Mouse (Mus musculus): ENCODE data around the gene Cd19. TPM values are rescaled to one million over a fixed set of nuclear protein-coding genes. Genes with fewer than 3 reads are reported as not detected.

Cd19 gene
- not detected for total RNA-seq (2018; cell fraction: chromatin; rRNA removed)
- total RNA-seq (2018; cell fraction: cytosol; rRNA removed): under 1 TPM in 4 of 26 experiments, not detected in 22; 0.03 to 0.30 (median 0.15) TPM
- total RNA-seq (2018; cell fraction: nucleus; rRNA removed): under 1 TPM in 8 of 26 experiments, not detected in 18; 0.12 to 0.82 (median 0.23) TPM
- polyA plus RNA-seq (2018): 0.09 TPM in 1 of 3 replicates, not detected in the others

DNA sequence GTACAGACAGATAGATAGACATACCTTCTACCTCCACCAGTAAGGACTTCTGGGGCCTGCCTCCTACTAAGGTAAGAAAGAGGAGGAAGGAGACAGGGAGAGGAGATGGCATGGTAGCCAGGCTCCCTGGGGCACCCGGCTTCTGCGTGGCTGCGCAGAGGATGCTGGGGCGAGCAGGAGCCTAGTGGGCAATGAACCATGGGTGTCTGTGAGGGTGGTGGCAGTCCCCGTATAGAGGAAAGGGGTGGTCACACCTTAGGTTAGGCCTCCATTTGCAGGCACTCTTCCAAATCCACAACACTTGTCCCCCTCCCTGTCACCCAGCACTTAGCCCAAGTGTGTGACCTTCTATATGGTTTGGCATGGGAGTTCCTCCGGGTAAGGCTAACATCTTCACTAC lies at the start of gene Cd19:
Gene Cd19, minus strand, starts transcription at position 165 of the 400 bp plus-strand sequence.
- H3K4me3 ChIP-seq (ENCODE audit: inconsistent target): no peak within 1 kb of the TSS
- H3K36me3 ChIP-seq (ENCODE audit: inconsistent target): no peaks in the 10 kb centered on the region
- 89% methylated on average over 6 of the region's 6 CpGs for WGBS (ENCODE audit: missing documents)

DNA sequence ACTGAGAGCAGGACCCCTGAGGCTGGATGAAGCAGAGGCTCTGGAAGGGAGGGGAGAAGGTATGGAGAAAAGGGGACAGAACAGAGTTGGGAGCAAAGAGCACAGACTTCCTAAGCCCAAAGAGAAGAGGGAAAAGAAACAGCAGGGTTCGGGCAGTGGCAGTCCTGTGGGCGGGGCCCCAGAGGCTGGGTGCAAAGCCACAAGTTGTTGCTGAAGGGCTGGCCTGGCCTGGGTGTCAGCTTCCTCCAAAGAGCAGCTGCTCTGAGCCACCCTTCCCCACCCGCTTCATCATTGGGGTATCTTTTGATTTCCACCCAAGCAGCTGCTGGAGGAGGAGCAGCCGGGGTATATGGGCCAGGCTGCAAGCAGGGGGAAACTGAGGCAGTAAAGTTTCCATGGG lies 49.4 kb upstream of the Cd19 start:
- no peak overlapping the region for H3K4me3 ChIP-seq (ENCODE audit: inconsistent target)
- 5% methylated on average over 4 of the region's 4 CpGs for WGBS (ENCODE audit: missing documents)
- no peak overlapping the region for H3K27ac ChIP-seq
- peaks cover 25% of the 10 kb centered on the region for H3K36me3 ChIP-seq (ENCODE audit: inconsistent target)
- no peaks in the 10 kb centered on the region for H3K79me2 ChIP-seq (ENCODE audit: inconsistent target)

More for the DNA sequence above, at the start of gene Cd19:
- no peak within 1 kb of the TSS for H3K27ac ChIP-seq
- no peaks in the 10 kb centered on the region for H3K79me2 ChIP-seq (ENCODE audit: inconsistent target)

- H3K27ac ChIP-seq: no peak overlapping the region
- 70% methylated on average over 4 of the region's 4 CpGs for WGBS (ENCODE audit: missing documents)
- no peaks in the 10 kb centered on the region for H3K79me2 ChIP-seq (ENCODE audit: inconsistent target)
- no peak overlapping the region for H3K4me3 ChIP-seq (ENCODE audit: inconsistent target)
- peaks cover 19% of the 10 kb centered on the region for H3K36me3 ChIP-seq (ENCODE audit: inconsistent target)
Measured at GRCm38 (mm10) chr7:126463547-126463946, 48.9 kb upstream of the Cd19 start.

DNA sequence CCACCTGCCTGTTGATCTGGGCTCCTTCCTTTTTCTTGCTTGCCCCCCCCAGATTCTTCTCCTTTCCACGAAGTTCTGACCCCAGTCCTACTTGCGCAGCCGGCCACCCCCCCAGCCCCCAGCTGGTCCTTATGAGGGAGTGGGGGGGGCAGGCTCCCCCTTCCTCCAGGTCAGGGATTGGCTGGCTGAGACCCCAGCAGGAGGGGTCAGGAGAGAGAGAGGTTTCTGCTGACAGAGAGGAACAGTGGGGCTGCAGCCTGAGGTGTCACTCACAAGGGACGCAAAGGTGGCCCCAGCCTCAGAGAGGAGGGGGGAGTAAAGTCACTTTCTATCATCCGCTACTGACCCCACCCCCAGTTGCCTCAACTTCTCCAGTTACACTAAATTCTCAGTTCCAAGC lies 48.3 kb upstream of the Cd19 start, which contains the start of gene Atp2a1:
Gene Atp2a1, minus strand, starts transcription at position 105 of the 400 bp plus-strand sequence.
- Histone ChIP-seq H3K79me2 (ENCODE audit: inconsistent target) (no peaks in the 10 kb centered on the region), H3K27ac (no peak within 1 kb of the TSS), H3K4me3 (ENCODE audit: inconsistent target) (no peak within 1 kb of the TSS), H3K36me3 (ENCODE audit: inconsistent target) (peaks cover 14% of the 10 kb centered on the region; the same call in 1 of the 2 replicates)
- 70% methylated on average over 5 of the region's 5 CpGs for WGBS (ENCODE audit: missing documents)

DNA sequence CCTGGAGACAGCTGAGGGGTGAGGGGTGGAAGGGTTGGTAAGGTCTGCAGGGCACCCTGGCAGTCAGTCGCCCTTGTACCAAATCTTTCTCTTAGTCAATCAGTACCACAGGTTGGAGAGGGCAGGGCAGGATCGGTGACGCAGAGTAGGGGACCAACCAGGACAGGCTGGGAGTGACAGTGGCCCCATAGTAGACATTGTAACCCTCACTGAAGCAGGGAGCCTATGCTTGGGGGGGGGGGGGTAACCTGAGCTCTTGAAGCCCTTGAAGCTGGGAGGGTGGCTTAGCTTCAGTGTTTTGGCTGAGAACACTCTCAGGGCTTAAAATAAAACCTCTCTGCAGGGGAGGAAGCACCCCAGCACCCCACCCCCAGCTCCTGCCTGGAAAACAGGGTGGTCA lies 46.9 kb upstream of the Cd19 start:
- H3K36me3 ChIP-seq (ENCODE audit: inconsistent target): peaks cover under 1% of the 10 kb centered on the region; the same call in 1 of the 2 replicates
- WGBS (ENCODE audit: missing documents): 90% methylated on average over 3 of the region's 3 CpGs

GRCm38 (mm10) chr7:126460623-126461399 lies 46.1 kb upstream of the Cd19 start:
- Histone ChIP-seq H3K27ac (no peak overlapping the region), H3K4me3 (ENCODE audit: inconsistent target) (no peak overlapping the region), H3K79me2 (ENCODE audit: inconsistent target) (no peaks in the 10 kb centered on the region), H3K36me3 (ENCODE audit: inconsistent target) (no peaks in the 10 kb centered on the region)
- 66% methylated on average over 10 of the region's 10 CpGs for WGBS (ENCODE audit: missing documents)

More for the DNA sequence above, 46.9 kb upstream of the Cd19 start:
- Histone ChIP-seq H3K4me3 (ENCODE audit: inconsistent target) (no peak overlapping the region), H3K27ac (no peak overlapping the region), H3K79me2 (ENCODE audit: inconsistent target) (no peaks in the 10 kb centered on the region)

DNA sequence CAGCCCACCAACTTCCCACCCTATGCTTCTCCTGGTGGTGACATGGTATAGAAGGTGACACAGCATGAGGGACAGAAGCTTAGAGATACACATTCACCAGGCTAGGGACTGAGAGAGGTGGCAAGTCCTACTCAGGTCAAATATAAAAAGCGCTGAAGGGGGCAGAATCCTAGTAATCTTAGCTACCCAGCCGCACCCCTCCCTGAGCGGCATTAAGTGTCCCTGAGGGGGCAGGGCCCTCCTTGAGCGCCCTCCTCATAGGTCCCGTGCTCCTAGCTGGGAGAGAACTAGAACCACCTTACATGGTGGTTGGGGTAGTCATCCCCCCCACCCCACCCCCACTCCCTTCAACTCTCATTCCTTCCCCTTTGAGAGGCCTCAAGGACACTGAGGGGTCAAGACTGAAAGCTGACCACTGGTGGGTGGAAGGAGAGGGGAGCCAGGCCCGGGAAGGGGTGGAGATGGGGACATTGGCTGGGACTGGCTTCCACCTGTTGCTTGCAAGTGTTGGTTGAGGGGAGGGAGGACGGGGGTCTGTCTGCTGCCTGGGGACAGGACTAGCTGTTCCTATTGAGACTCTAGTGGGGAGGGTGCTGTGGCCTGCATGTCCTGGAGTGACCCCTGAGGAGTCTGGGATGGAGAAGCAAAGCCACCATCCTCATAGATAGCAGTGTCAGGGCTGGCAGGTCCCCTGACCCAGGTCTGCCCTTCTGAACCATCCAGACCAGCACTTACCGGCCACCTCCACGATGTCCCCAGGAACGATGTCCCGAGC lies 44.3 kb upstream of the Cd19 start:
- H3K27ac ChIP-seq: no peak overlapping the region
- H3K4me3 ChIP-seq (ENCODE audit: inconsistent target): no peak overlapping the region
- H3K79me2 ChIP-seq (ENCODE audit: inconsistent target): no peaks in the 10 kb centered on the region
- 94% methylated on average over 11 of the region's 11 CpGs for WGBS (ENCODE audit: missing documents)
- no peaks in the 10 kb centered on the region for H3K36me3 ChIP-seq (ENCODE audit: inconsistent target)

- WGBS (ENCODE audit: missing documents): 92% methylated on average over 5 of the region's 5 CpGs
- no peaks in the 10 kb centered on the region for H3K36me3 ChIP-seq (ENCODE audit: inconsistent target)
- no peak overlapping the region for H3K4me3 ChIP-seq (ENCODE audit: inconsistent target)
Measured at GRCm38 (mm10) chr7:126458225-126458624, 43.5 kb upstream of the Cd19 start.

DNA sequence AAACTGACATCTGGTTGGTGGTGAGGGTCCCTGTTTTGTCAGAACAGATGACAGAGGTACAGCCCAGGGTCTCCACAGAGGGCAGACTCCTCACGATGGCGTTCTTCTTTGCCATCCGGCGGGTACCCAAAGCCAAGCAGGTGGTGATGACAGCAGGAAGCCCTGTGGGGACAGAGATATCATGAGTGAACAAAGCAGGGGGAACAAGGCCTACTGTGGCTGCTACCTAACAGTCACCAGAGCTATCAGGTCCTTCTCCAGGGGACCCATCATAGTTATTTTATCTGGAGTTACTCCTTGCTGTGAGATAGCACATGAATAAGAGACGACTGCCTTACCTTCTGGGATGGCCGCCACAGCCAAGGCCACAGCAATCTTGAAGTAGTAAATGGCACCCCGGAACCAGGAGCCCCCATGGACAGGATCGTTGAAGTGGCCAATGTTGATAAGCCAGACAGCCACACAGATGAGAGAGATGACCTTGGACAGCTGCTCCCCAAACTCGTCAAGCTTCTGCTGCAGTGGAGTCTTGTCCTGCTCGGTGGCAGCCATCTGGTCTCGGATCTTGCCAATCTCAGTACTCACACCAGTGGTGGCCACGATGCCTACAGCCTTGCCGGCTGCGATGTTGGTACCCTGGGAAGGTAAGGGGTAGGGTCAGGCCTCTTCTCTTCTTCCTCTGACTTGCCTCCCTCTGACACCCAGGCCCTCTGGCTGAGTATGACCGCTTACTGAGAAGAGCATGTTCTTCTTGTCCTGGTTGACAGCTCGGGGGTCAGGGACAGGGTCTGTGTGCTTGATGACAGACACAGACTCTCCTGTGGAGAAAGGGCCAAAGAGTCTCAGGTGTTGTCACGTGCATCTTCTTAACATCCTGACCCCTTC lies 41.9 kb upstream of the Cd19 start:
- WGBS (ENCODE audit: missing documents): 84% methylated on average over 17 of the region's 17 CpGs
- Histone ChIP-seq H3K4me3 (ENCODE audit: inconsistent target) (no peak overlapping the region), H3K27ac (no peak overlapping the region), H3K79me2 (ENCODE audit: inconsistent target) (no peaks in the 10 kb centered on the region), H3K36me3 (ENCODE audit: inconsistent target) (no peaks in the 10 kb centered on the region)

More at GRCm38 (mm10) chr7:126458225-126458624, 43.5 kb upstream of the Cd19 start:
- H3K27ac ChIP-seq: no peak overlapping the region
- H3K79me2 ChIP-seq (ENCODE audit: inconsistent target): no peaks in the 10 kb centered on the region

GRCm38 (mm10) chr7:126455242-126455641 lies 40.6 kb upstream of the Cd19 start:
- no peaks in the 10 kb centered on the region for H3K79me2 ChIP-seq (ENCODE audit: inconsistent target)
- no peaks in the 10 kb centered on the region for H3K36me3 ChIP-seq (ENCODE audit: inconsistent target)
- no peak overlapping the region for H3K27ac ChIP-seq
- 92% methylated on average over 2 of the region's 2 CpGs for WGBS (ENCODE audit: missing documents)
- H3K4me3 ChIP-seq (ENCODE audit: inconsistent target): no peak overlapping the region

GRCm38 (mm10) chr7:126453861-126454260 lies 39.2 kb upstream of the Cd19 start:
- Histone ChIP-seq H3K36me3 (ENCODE audit: inconsistent target) (no peaks in the 10 kb centered on the region), H3K79me2 (ENCODE audit: inconsistent target) (no peaks in the 10 kb centered on the region), H3K27ac (no peak overlapping the region), H3K4me3 (ENCODE audit: inconsistent target) (no peak overlapping the region)
- WGBS (ENCODE audit: missing documents): 39% methylated on average over 7 of the region's 7 CpGs

GRCm38 (mm10) chr7:126452244-126452643 lies 37.6 kb upstream of the Cd19 start:
- H3K79me2 ChIP-seq (ENCODE audit: inconsistent target): no peaks in the 10 kb centered on the region
- no peaks in the 10 kb centered on the region for H3K36me3 ChIP-seq (ENCODE audit: inconsistent target)
- H3K4me3 ChIP-seq (ENCODE audit: inconsistent target): no peak overlapping the region
- 79% methylated on average over 3 of the region's 3 CpGs for WGBS (ENCODE audit: missing documents)
- no peak overlapping the region for H3K27ac ChIP-seq

DNA sequence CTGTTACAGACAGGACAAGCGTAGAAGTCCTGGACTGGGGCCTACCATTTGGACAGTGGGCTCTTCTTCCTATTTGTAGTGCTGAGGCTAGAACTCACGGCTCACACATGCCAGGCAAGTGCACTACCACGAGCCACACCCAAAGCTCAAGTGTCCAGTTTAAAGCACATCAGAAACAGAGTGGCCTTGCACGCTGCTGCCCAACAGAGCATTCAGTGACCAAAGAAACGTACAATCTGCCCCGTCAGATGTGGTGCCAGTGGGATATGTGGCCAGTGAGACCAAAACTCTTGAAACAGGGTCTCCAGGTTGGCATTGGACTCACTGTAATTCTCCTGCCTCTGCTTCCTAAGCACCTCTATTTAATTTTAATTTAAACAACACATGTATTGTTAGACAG lies 36.0 kb upstream of the Cd19 start:
- H3K4me3 ChIP-seq (ENCODE audit: inconsistent target): no peak overlapping the region
- 96% methylated on average over 6 of the region's 6 CpGs for WGBS (ENCODE audit: missing documents)
- no peak overlapping the region for H3K27ac ChIP-seq
- 0 out of 2 replicates have a peak, but pooled peaks cover 2% of the 10 kb centered on the region for H3K36me3 ChIP-seq (ENCODE audit: inconsistent target)
- no peaks in the 10 kb centered on the region for H3K79me2 ChIP-seq (ENCODE audit: inconsistent target)

DNA sequence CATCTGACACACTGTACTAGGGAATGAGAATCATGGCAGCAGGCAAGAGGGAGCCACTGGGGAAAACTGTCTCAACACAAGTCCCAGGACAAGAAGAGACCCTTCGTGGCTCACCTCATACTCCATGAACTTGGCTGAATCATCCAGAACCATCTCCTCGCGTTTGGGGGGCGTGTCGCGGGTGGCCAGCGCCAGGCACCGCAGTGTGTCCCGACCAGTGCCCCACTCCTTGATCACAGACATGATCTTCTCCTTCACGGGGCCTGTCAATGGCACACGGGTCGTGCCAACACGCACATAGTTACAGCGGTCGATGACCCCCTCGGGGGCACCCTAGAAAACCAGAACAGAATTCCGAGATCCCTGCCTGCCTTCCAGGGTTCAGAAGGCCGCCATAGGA lies 35.3 kb upstream of the Cd19 start:
- Histone ChIP-seq H3K36me3 (ENCODE audit: inconsistent target) (peaks cover 9% of the 10 kb centered on the region), H3K4me3 (ENCODE audit: inconsistent target) (no peak overlapping the region), H3K27ac (no peak overlapping the region), H3K79me2 (ENCODE audit: inconsistent target) (no peaks in the 10 kb centered on the region)
- WGBS (ENCODE audit: missing documents): 96% methylated on average over 18 of the region's 18 CpGs
